Mouse (Mus musculus): ENCODE data around the gene Trib2.
A peak's percentile ranks its signal among the peaks of the same experiment; 100 is the strongest.

Gene Trib2

GRCm38 (mm10) chr12:15816740-15817178 lies at the start of gene Trib2:
Trib2 (minus strand) TSS chr12:15816922.
- DNase-seq (ENCODE audit: low spot score) = peak; percentile 85

GRCm38 (mm10) chr12:15858005-15858404 lies 41.3 kb upstream of the Trib2 start:
- no peak for DNase-seq (ENCODE audit: low spot score)

GRCm38 (mm10) chr12:15855891-15856290 lies 39.2 kb upstream of the Trib2 start:
- no peak for DNase-seq (ENCODE audit: low spot score)

GRCm38 (mm10) chr12:15852781-15853180 lies 36.1 kb upstream of the Trib2 start:
- DNase-seq (ENCODE audit: low spot score) = peak; percentile 52

- DNase-seq (ENCODE audit: low spot score) = no peak
Measured at GRCm38 (mm10) chr12:15852031-15852430, 35.3 kb upstream of the Trib2 start.

- DNase-seq (ENCODE audit: low spot score) = peak; percentile 59
Measured at GRCm38 (mm10) chr12:15850441-15850895, 33.7 kb upstream of the Trib2 start.

GRCm38 (mm10) chr12:15849861-15850294 lies 33.2 kb upstream of the Trib2 start:
- peak; percentile 92 for DNase-seq (ENCODE audit: low spot score)

- DNase-seq (ENCODE audit: low spot score) = no peak
Measured at GRCm38 (mm10) chr12:15848391-15848790, 31.7 kb upstream of the Trib2 start.

- no peak for DNase-seq (ENCODE audit: low spot score)
Measured at GRCm38 (mm10) chr12:15844701-15845100, 28.0 kb upstream of the Trib2 start.

- no peak for DNase-seq (ENCODE audit: low spot score)
Measured at GRCm38 (mm10) chr12:15840864-15841557, 24.3 kb upstream of the Trib2 start.

GRCm38 (mm10) chr12:15838201-15838600 lies 21.5 kb upstream of the Trib2 start:
- no peak for DNase-seq (ENCODE audit: low spot score)

GRCm38 (mm10) chr12:15837566-15837965 lies 20.8 kb upstream of the Trib2 start:
- DNase-seq (ENCODE audit: low spot score) = no peak

GRCm38 (mm10) chr12:15832674-15833052 lies 15.9 kb upstream of the Trib2 start:
- no peak for DNase-seq (ENCODE audit: low spot score)

GRCm38 (mm10) chr12:15831941-15832673 lies 15.4 kb upstream of the Trib2 start:
- DNase-seq (ENCODE audit: low spot score) = peak; percentile 53

- DNase-seq (ENCODE audit: low spot score) = no peak
Measured at GRCm38 (mm10) chr12:15830750-15831149, 14.0 kb upstream of the Trib2 start.

- peak; percentile 86 for DNase-seq (ENCODE audit: low spot score)
Measured at GRCm38 (mm10) chr12:15828815-15829398, 12.2 kb upstream of the Trib2 start.

- no peak for DNase-seq (ENCODE audit: low spot score)
Measured at GRCm38 (mm10) chr12:15821019-15821418, 4.3 kb upstream of the Trib2 start.

- peak; percentile 21 for DNase-seq (ENCODE audit: low spot score)
Measured at GRCm38 (mm10) chr12:15817365-15817764, 643 bp upstream of the Trib2 start.

GRCm38 (mm10) chr12:15816254-15816605 lies 492 bp downstream of the Trib2 start:
- no peak for DNase-seq (ENCODE audit: low spot score)

- DNase-seq (ENCODE audit: low spot score) = peak; percentile 80
Measured at GRCm38 (mm10) chr12:15815576-15816253, 1.0 kb downstream of the Trib2 start.

- peak; percentile 55 for DNase-seq (ENCODE audit: low spot score)
Measured at GRCm38 (mm10) chr12:15815170-15815575, 1.5 kb downstream of the Trib2 start.
